Mouse (Mus musculus) small intestine, adult 2 months (tissue): ENCODE results near the gene Pcgf1.

Experiments
- CTCF ChIP-seq: fragments of 200-500 bp; IDR thresholded peaks from 2 replicates; pipeline ENCODE4 v1.5.1; 2012; ENCODE audit warnings: low read depth, mild to moderate bottlenecking, control low read depth, inconsistent platforms, low read length, moderate library complexity, mixed read lengths; ENCODE audit not compliant: insufficient replicate concordance, insufficient read length; ENCODE audit errors: extremely low read depth
- POLR2A ChIP-seq: fragments of 200-500 bp; IDR thresholded peaks from 2 replicates; pipeline ENCODE4 v1.6.1; 2012; ENCODE audit warnings: low read depth, mild to moderate bottlenecking, control low read depth, inconsistent platforms, low read length, moderate library complexity

DNA sequence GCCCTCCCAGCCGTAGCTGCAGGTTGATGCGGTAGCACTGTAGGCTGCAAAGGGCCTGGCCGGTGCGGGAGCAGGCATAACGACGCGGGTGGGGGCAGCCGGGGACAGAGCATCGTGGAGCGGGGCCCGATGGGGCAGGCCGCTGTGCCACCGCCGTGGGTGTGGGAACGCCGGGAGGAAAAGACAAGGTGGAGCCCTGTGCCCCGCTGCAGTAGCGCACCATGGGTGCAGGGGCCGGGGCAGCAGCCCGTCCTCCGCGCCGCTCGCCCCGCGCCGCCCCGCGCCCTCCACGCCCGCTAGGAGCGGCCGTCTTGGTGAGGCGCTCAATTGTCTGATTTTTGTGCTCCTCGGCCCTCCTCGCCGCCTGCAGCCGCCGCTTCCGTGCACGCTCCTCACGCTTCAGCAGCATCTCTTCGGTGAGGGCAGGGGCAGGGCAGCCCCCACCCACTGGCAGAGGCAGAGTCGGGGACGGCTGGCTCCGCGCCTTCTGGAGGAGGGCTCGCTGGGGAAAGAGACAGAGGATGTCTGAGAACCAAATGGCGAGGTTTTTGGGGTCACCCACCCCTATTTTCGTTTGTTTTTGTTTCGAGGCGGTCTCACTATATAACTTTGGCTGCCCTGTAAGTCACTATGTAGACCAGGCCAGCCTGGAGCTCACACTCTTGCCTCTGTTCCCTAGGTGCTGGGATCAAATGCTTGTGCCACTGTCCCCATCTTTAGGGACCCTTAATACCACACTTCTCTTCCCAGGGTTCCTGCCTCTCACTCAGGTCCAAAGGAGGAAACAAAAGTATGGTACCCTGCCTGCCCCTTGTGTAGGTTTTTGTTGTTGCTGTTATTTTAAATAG, 44.4 kb downstream of the Pcgf1 start:
- TF ChIP-seq POLR2A (no peak), CTCF (no peak)
